Mouse (Mus musculus) frontal cortex, postnatal 14 days (tissue): ENCODE data around the gene Gjd3.

Source experiments
- DNase-seq, 2 experiments: peaks; one replicate each; pipeline ENCODE4 v3.0.0; 2022; ENCODE audit warnings: low spot score in 2 of 2

The Gjd3 gene

GRCm38 (mm10) chr11:98981289-98981996 is 1.4 kb downstream of the Gjd3 start:
- no peak for DNase-seq

GRCm38 (mm10) chr11:98979356-98979755 is 3.5 kb downstream of the Gjd3 start:
- no peak for DNase-seq

GRCm38 (mm10) chr11:98978526-98979148 is 4.2 kb downstream of the Gjd3 start:
- DNase-seq, result no peak

- DNase-seq, result peak in 1 of 2 experiments; percentile 79
Measured at GRCm38 (mm10) chr11:98974871-98975719, 7.7 kb downstream of the Gjd3 start.

- no peak for DNase-seq
Measured at GRCm38 (mm10) chr11:98974213-98974612, 8.6 kb downstream of the Gjd3 start.

- DNase-seq, result no peak
Measured at GRCm38 (mm10) chr11:98973584-98973983, 9.2 kb downstream of the Gjd3 start.

- DNase-seq, result no peak
Measured at GRCm38 (mm10) chr11:98972801-98973360, 9.9 kb downstream of the Gjd3 start.

GRCm38 (mm10) chr11:98972215-98972614 is 10.6 kb downstream of the Gjd3 start:
- DNase-seq, result peak; percentile 66 to 81

GRCm38 (mm10) chr11:98971316-98972031 is 11.3 kb downstream of the Gjd3 start:
- peak in 1 of 2 experiments; percentile 55 for DNase-seq

GRCm38 (mm10) chr11:98970191-98970925 is 12.5 kb downstream of the Gjd3 start:
- DNase-seq, result peak in 1 of 2 experiments; percentile 10

- peak; percentile 56 to 72 for DNase-seq
Measured at GRCm38 (mm10) chr11:98969496-98969927, 13.3 kb downstream of the Gjd3 start.

GRCm38 (mm10) chr11:98968716-98969495 is 13.9 kb downstream of the Gjd3 start:
- peak in 1 of 2 experiments; percentile 27 for DNase-seq

- no peak for DNase-seq
Measured at GRCm38 (mm10) chr11:98968079-98968478, 14.7 kb downstream of the Gjd3 start.

GRCm38 (mm10) chr11:98966499-98967141 is 16.2 kb downstream of the Gjd3 start:
- no peak for DNase-seq

- no peak for DNase-seq
Measured at GRCm38 (mm10) chr11:98965416-98966077, 17.3 kb downstream of the Gjd3 start.

GRCm38 (mm10) chr11:98964616-98965415 is 18.0 kb downstream of the Gjd3 start:
- no peak for DNase-seq

GRCm38 (mm10) chr11:98964201-98964615 is 18.6 kb downstream of the Gjd3 start:
- no peak for DNase-seq
